Mouse (Mus musculus): ENCODE measurements around the gene Zfp827.

- TF ChIP-seq CTCF (IDR thresholded peaks at IDR 0.05; ENCODE audit: borderline replicate concordance, insufficient read depth, low read length) (no peak), POLR2A (IDR thresholded peaks at IDR 0.05; ENCODE audit: low read depth, low read length) (no peak)
These were observed 26.0 kb downstream of the Zfp827 start for GRCm38 (mm10) chr8:79054222-79054621.

All from embryonic fibroblast, embryonic 13.5 days (primary cell).